Mouse (Mus musculus) olfactory bulb, adult 2 months (tissue): ENCODE data around the gene Sema4b. TPM values are rescaled to one million over a fixed set of nuclear protein-coding genes. Genes with fewer than 3 reads are reported as not detected.

ENCODE experiments used
- H3K27ac ChIP-seq: fragments of 200-500 bp; 2 replicates; pipeline ENCODE4 v1.5.1; 2012; ENCODE audit warnings: low read depth, low read length; ENCODE audit not compliant: insufficient read depth
- H3K4me1 ChIP-seq: fragments of 200-500 bp; 2 replicates; pipeline ENCODE4 v1.6.1; 2012; ENCODE audit warnings: low read length; ENCODE audit not compliant: control insufficient read depth, insufficient read depth
- H3K4me3 ChIP-seq: fragments of 200-500 bp; 2 replicates; pipeline ENCODE4 v1.5.1; 2012; ENCODE audit warnings: mild to moderate bottlenecking, low read depth, low read length, moderate library complexity; ENCODE audit not compliant: insufficient read depth
- CTCF ChIP-seq: fragments of 200-500 bp; IDR thresholded peaks from 2 replicates; pipeline ENCODE4 v1.5.1; 2012; ENCODE audit warnings: low read depth, mild to moderate bottlenecking, low read length, moderate library complexity; ENCODE audit not compliant: insufficient read depth
- POLR2A ChIP-seq: fragments of 200-500 bp; IDR thresholded peaks from 2 replicates; pipeline ENCODE4 v1.6.1; 2012; ENCODE audit warnings: mild to moderate bottlenecking, low read depth, low read length, moderate library complexity; ENCODE audit not compliant: insufficient read depth
- WGBS: fragments of 180-500 bp; shearing (Covaris S2); methylation state at CpG from one replicate; pipeline ENCODE4 v1.1.7; 2018; 5-methylcytosine and 5-hydroxymethylcytosine counted together
- polyA plus RNA-seq: library from polyadenylated mRNA; stranded (reverse); fragments of >200 nt; gene quantifications from 2 replicates; pipeline ENCODE4 v1.2.4, GENCODE M21; 2012; ENCODE audit warnings: low replicate concordance; ENCODE audit not compliant: missing spikeins, insufficient read depth, insufficient read length

Sema4b gene
- polyA plus RNA-seq, 1 experiment = not detected

DNA sequence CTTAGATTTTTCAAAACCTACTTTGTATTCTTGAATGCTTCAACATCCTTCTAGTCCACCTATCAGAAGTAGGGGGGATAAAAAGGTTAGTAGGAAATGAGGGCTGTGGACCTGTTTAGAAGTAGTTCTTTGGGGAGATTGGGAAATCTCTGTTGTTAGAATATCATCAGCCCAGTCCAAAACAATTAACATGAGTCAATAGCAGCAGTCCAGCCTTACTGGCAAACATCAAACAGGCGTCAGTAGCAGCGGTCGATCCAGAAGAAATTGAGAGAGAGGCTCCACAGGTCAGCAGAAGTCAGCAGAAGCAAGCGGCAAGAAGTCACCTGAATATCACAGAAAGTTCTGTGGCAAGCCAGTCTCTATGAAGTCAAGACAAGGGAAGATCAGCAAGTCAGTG lies 58.2 kb downstream of the Sema4b start:
- peaks cover 3% of the 10 kb centered on the region for H3K4me1 ChIP-seq
- WGBS = 93% methylated on average over 4 of the region's 4 CpGs
- no peak overlapping the region for H3K27ac ChIP-seq

DNA sequence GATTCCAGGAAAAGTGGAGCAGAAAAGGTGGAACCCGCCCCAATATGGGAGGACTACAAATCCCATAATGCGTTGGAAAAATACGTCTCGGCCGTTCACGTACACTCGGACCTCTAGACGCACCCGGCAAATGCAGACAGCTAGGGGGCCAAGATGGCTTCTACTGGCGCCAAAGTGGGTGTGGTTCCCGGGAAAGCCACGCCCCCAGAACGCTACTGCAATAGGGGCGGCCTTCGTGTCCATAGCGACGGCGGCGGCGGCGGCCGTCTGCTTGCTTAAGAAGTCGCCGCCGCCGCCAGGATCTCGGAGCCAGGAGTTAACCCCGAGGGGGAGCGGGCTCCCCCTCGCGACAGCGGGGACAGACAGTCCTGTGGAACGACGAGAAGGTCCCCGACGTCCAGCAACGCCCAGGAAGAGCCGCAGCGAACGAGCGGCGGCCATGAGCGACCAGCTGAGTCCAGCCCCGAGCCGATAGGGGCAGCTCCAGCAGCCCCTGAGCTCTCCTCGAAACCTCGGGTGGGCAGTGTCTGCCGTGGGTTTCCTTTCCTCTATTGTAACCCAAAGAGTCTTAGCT lies 59.6 kb downstream of the Sema4b start, which contains the start of gene Ttll13:
TSS of gene Ttll13 (plus strand) at position 229 of the 574 bp plus-strand sequence.
- H3K4me3 ChIP-seq = peak within 1 kb of the TSS; percentile 96
- peak; percentile 77 for TF ChIP-seq POLR2A
- peak; percentile 25; the same call in 1 of the 2 replicates for TF ChIP-seq CTCF
- WGBS = under 1% methylated on average over 48 of the region's 48 CpGs
- H3K4me1 ChIP-seq = peaks cover 3% of the 10 kb centered on the region
- peak within 1 kb of the TSS; percentile 75 for H3K27ac ChIP-seq

More for the DNA sequence above, 58.2 kb downstream of the Sema4b start:
- no peak overlapping the region for H3K4me3 ChIP-seq
- no peak for TF ChIP-seq CTCF
- TF ChIP-seq POLR2A = no peak

DNA sequence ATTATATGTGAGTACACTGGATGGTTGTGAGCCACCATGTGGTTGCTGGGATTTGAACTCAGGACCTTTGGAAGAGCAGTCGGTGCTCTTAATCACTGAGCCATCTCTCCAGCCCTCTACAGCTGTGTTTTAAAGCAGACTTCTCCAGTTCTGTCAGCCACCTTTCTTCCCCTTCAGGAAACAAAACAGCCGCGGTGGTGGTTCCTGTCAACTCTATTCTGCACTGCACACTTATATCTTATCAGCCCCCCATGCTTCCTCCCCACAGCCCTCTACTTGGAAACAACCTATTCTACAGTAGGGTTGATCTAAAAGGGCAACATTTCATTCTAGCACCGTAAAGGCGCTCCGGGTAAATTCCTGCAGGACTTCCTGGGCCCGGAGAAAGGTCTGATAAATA lies 60.2 kb downstream of the Sema4b start:
- Histone ChIP-seq H3K4me1 (peaks cover 3% of the 10 kb centered on the region), H3K27ac (no peak overlapping the region), H3K4me3 (no peak overlapping the region)
- TF ChIP-seq CTCF = no peak
- TF ChIP-seq POLR2A = no peak
- WGBS = 51% methylated on average over 7 of the region's 7 CpGs

DNA sequence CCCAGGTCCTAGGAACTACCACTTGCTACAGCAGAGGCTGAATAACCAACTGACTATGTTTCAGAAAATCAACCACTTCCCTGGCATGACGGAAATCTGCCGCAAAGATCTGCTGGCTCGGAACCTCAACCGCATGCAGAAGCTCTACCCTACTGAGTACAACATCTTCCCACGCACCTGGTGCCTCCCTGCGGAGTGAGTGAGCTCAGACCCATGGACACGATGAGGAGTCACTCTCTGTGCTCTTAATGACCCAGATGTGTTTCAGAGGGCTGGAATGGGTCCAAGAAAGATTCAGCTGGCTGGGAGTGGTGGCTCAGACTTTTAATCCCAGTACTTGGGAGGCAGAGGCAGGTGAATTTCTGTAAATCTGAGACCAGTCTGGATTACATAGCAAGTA lies 65.8 kb downstream of the Sema4b start:
- Histone ChIP-seq H3K27ac (no peak overlapping the region), H3K4me1 (no peaks in the 10 kb centered on the region), H3K4me3 (no peak overlapping the region)
- TF ChIP-seq POLR2A = no peak
- no peak for TF ChIP-seq CTCF
- WGBS = 77% methylated on average over 7 of the region's 7 CpGs

DNA sequence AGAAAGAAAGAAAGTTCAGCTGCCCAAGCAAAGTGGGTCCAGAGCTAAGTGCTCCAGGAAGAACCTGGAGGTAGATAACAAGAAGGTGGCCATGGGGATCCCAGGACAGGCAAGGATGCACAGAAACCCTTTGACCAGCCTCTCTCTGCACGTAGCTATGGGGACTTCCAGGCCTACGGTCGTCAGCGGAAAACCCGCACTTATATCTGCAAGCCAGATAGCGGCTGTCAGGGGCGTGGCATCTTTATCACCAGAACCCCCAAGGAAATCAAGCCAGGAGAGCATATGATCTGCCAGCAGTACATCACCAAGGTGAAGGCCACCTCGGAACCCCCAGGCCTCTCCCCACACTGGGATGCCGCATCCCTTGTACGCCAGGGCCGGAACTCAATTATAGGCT lies 66.2 kb downstream of the Sema4b start:
- Histone ChIP-seq H3K4me1 (no peaks in the 10 kb centered on the region), H3K27ac (no peak overlapping the region), H3K4me3 (no peak overlapping the region)
- WGBS = 86% methylated on average over 11 of the region's 11 CpGs
- TF ChIP-seq CTCF = no peak
- TF ChIP-seq POLR2A = no peak

DNA sequence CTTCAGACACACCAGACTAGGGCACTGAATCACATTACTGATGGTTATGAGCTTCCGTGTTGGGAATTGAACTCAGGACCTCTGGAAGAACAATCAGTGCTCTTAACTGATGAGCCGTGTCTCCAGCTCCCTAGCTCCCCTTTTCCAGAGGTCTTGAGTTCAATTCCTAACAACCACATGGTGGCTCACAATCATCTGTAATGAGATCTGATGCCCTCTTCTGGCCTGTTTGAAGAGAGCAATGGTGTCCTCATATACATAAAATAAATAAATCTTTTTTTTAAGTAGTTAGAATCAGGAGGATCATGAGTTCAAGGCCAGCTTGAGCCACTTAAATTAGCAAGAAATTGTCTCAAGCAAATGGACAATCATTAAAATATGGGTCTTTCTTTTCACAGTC lies 69.3 kb downstream of the Sema4b start:
- H3K27ac ChIP-seq = no peak overlapping the region
- WGBS = 65% methylated on average over 2 of the region's 2 CpGs
- TF ChIP-seq CTCF (no peak), POLR2A (no peak)

DNA sequence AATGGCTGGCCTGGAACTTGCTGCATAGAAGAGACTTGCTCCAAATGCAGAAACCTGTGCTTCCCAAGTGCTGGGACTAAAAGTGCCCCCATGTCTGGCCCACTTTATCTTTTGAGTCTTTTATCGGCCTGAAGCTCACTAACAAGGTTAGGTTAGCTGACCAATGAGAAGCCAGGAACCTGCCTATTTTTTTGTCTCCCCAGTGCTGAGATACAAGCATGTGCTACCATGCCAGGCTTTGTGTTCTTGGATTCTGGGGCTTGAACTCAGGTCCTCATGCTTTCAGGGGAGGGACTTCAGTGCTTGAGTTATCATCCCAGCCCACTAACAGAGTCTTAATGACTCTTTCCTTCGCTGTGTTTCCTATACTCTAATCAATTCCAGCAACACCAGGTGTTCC lies 71.1 kb downstream of the Sema4b start:
- WGBS = 66% methylated on average over 2 of the region's 2 CpGs
- TF ChIP-seq CTCF (no peak), POLR2A (no peak)
- Histone ChIP-seq H3K4me3 (no peak overlapping the region), H3K27ac (no peak overlapping the region), H3K4me1 (peaks cover 4% of the 10 kb centered on the region)

More for the DNA sequence above, 69.3 kb downstream of the Sema4b start:
- H3K4me3 ChIP-seq = no peak overlapping the region
- peaks cover 4% of the 10 kb centered on the region for H3K4me1 ChIP-seq

DNA sequence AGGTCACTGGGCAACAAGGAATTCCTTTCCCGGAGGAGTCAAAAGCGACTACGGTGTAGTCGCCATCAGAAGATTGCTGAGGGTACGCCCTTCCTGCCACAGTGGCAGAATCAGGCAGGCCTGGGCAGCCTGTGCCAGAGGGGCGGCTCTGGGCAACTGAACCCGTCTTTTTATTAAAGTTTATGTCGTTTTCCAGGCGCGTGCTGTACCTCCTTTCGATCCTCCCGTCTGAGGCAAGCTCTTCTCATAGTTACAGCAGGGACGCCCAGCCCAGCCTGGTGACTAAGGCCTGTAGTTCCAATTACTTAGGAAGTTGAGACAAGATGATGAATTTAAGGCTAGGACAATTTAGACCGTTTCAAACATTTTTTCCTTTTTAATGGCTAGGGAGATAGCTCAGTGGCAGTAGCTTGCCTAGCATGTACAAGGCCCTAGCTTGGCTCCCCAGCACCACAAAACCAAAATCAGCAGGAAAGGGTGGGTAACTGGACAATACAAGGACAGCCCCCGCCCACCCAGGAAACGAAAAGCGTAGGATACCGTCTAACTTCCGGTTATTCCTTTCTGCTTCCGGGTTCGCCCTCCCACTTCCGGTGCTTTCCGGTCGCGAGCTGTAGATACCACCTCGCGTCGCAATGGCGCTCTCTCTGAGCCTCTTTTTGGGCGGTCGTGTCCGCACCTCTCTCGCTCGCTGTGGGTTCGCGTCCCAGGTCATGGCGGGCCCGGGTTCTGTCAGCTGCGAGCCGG lies 74.2 kb downstream of the Sema4b start, which contains the start of gene Ngrn:
TSS of gene Ngrn (plus strand) at position 591 of the 747 bp plus-strand sequence.
- H3K4me3 ChIP-seq = peak within 1 kb of the TSS; percentile 87
- 0 out of 2 replicates have a peak, but pooled peaks have one; percentile 45 for TF ChIP-seq POLR2A
- TF ChIP-seq CTCF = no peak
- H3K4me1 ChIP-seq = peaks cover 4% of the 10 kb centered on the region
- WGBS = 27% methylated on average over 40 of the region's 40 CpGs
- H3K27ac ChIP-seq = peak within 1 kb of the TSS; percentile 1; the same call in 1 of the 2 replicates

DNA sequence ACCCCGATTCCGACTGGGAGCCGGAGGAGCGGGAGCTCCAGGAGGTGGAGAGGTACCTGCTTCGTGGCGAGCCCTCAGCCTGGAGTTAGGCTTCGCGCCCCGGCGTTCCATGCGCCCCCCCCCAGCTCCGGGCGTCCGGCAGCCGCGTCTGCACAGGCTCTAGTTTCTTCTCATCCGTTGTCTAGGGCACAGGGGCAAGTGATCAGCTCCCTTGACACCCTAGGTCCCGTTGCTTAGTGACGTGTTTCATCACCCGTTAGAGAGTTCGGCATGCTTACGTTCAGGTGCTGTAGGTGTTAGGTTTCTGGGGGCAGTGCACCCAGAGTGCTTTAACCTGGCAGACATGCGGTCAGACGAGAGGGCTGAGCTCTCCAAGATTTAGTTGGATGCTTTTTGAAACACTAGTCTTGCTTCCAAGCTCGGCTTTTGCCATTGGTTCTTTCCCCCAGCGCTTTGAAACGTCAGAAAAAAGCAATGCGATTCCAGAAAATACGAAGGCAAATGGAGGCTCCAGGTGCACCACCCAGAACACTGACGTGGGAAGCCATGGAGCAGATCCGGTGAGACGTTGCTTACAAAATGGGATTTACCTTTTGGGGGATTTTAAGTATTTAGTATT lies 74.8 kb downstream of the Sema4b start:
- under 1% methylated on average over 32 of the region's 32 CpGs for WGBS
- TF ChIP-seq POLR2A = no peak
- no peak for TF ChIP-seq CTCF

More for the DNA sequence above, 74.8 kb downstream of the Sema4b start:
- H3K4me1 ChIP-seq = peaks cover 4% of the 10 kb centered on the region
- H3K27ac ChIP-seq = peak overlapping the region; percentile 1; the same call in 1 of the 2 replicates
- peak overlapping the region; percentile 87 for H3K4me3 ChIP-seq
